Comparison of ENCODE assay signal across 8 mouse cellular contexts in genomic region chr17:79354444-79355270, GRCm38 (mm10). TPM values are rescaled to one million over a fixed set of nuclear protein-coding genes. Genes with fewer than 3 reads are reported as not detected.
DNase-seq lines count a peak whose midpoint lies in the region; ATAC-seq and TF ChIP-seq lines count a peak whose summit lies in the region.

Cdc42ep3 (minus strand) TSS chr17:79355091.

- H3K9me3 ChIP-seq in CH12.LX (replicated peaks; ENCODE audit: low read length) = no peaks in the 10 kb centered on the region
- no peaks in the 10 kb centered on the region for H3K9me3 ChIP-seq in forebrain, embryonic 12.5 days
- no peaks in the 10 kb centered on the region for H3K9me3 ChIP-seq in heart, embryonic 16.5 days (replicated peaks; ENCODE audit: control insufficient read depth, low read length)
- no peaks in the 10 kb centered on the region for H3K9me3 ChIP-seq in neural tube, embryonic 14.5 days (ENCODE audit: control insufficient read depth, low read length)

- WGBS in forebrain, embryonic 12.5 days = under 1% methylated on average over 62 of the region's 74 CpGs
- 1% methylated on average over 67 of the region's 74 CpGs for WGBS in heart, embryonic 16.5 days
- WGBS in neural tube, embryonic 14.5 days = under 1% methylated on average over 70 of the region's 74 CpGs

- peaks cover 10% of the 10 kb centered on the region for H3K27me3 ChIP-seq in CH12.LX (replicated peaks)
- peaks cover 39% of the 10 kb centered on the region for H3K27me3 ChIP-seq in forebrain, embryonic 12.5 days
- no peaks in the 10 kb centered on the region for H3K27me3 ChIP-seq in heart, embryonic 16.5 days (ENCODE audit: control insufficient read depth, insufficient read depth, low read length)
- no peaks in the 10 kb centered on the region for H3K27me3 ChIP-seq in neural tube, embryonic 14.5 days (ENCODE audit: control insufficient read depth, insufficient read depth, low read length)

- peak in 1 of 2 experiments; percentile 25; a peak in 1 of 4 replicates for TF ChIP-seq CTCF in CH12.LX (conservative IDR thresholded peaks at IDR 0.05 in 1 of 2, IDR thresholded peaks at IDR 0.05 in 1 of 2; ENCODE audit: low read depth in 2 of 2, low read length in 2 of 2)

- dilution Hi-C loops in CH12.LX (cut with MboI; ENCODE audit: extremely low pct_ligation_motif_present, extremely low pct_unique_long_range_greater_than_20kb, low sequenced_read_pairs) = no loop called here

- H3K4me3 ChIP-seq in CH12.LX (replicated peaks in 1 of 3; ENCODE audit: low read depth in 2 of 3, low read length in 2 of 3, poor library complexity in 1 of 3) = peak within 1 kb of the TSS; percentile 70 to 72 (median 71)
- H3K4me3 ChIP-seq in forebrain, embryonic 12.5 days (replicated peaks) = peak within 1 kb of the TSS; percentile 69
- H3K4me3 ChIP-seq in heart, embryonic 16.5 days (ENCODE audit: low read length) = peak within 1 kb of the TSS; percentile 73
- peak within 1 kb of the TSS; percentile 79 for H3K4me3 ChIP-seq in neural tube, embryonic 14.5 days (ENCODE audit: low read depth, low read length)

- no peak; the same call in none of the 2 replicates for TF ChIP-seq RAD21 in CH12.LX (IDR thresholded peaks at IDR 0.05; ENCODE audit: low read depth, low read length)

- H3K79me2 ChIP-seq in CH12.LX (replicated peaks; ENCODE audit: control insufficient read depth, extremely low read depth, insufficient read depth, poor library complexity, severe bottlenecking) = no peaks in the 10 kb centered on the region

- peak; percentile 76 for TF ChIP-seq POLR2A in CH12.LX (IDR thresholded peaks at IDR 0.05; ENCODE audit: low read depth, low read length)

- H3K4me1 ChIP-seq in CH12.LX (ENCODE audit: control insufficient read depth in 1 of 2, insufficient read depth in 2 of 2) = peaks cover 0 to 28% of the 10 kb centered on the region in 2 experiments; a peak in 2 of 4 replicates
- peaks cover 22% of the 10 kb centered on the region for H3K4me1 ChIP-seq in forebrain, embryonic 12.5 days
- H3K4me1 ChIP-seq in heart, embryonic 16.5 days (ENCODE audit: control insufficient read depth, insufficient read depth, low read length) = peaks cover 36% of the 10 kb centered on the region
- H3K4me1 ChIP-seq in neural tube, embryonic 14.5 days (ENCODE audit: control insufficient read depth, insufficient read depth, low read length) = peaks cover 18% of the 10 kb centered on the region

- no peak for TF ChIP-seq EP300 in CH12.LX (IDR thresholded peaks at IDR 0.05; ENCODE audit: low read length)

- H3K36me3 ChIP-seq in CH12.LX (replicated peaks in 1 of 2; ENCODE audit: control insufficient read depth in 1 of 2, insufficient read depth in 1 of 2, low read length in 1 of 2) = peaks cover 0 to 22% of the 10 kb centered on the region in 2 experiments
- no peaks in the 10 kb centered on the region for H3K36me3 ChIP-seq in forebrain, embryonic 12.5 days (replicated peaks)
- no peaks in the 10 kb centered on the region for H3K36me3 ChIP-seq in heart, embryonic 16.5 days (ENCODE audit: control insufficient read depth, insufficient read depth)
- no peaks in the 10 kb centered on the region for H3K36me3 ChIP-seq in neural tube, embryonic 14.5 days (ENCODE audit: control insufficient read depth, insufficient read depth, low read length)

- H3K27ac ChIP-seq in CH12.LX (ENCODE audit: insufficient read depth, low read depth) = no peak within 1 kb of the TSS
- H3K27ac ChIP-seq in forebrain, embryonic 12.5 days = peak within 1 kb of the TSS; percentile 82
- peak within 1 kb of the TSS; percentile 91 for H3K27ac ChIP-seq in heart, embryonic 16.5 days (ENCODE audit: low read length)
- peak within 1 kb of the TSS; percentile 95 for H3K27ac ChIP-seq in neural tube, embryonic 14.5 days (ENCODE audit: low read depth, low read length)

- peak within 1 kb of the TSS; percentile 48; the same call in 1 of the 2 replicates for H3K9ac ChIP-seq in CH12.LX (ENCODE audit: insufficient read depth, low read depth)
- peak within 1 kb of the TSS; percentile 72 for H3K9ac ChIP-seq in forebrain, embryonic 12.5 days
- peak within 1 kb of the TSS; percentile 88 for H3K9ac ChIP-seq in heart, embryonic 16.5 days (ENCODE audit: low read length)
- peak within 1 kb of the TSS; percentile 96 for H3K9ac ChIP-seq in neural tube, embryonic 14.5 days (replicated peaks; ENCODE audit: low read depth, low read length)

- H3K4me2 ChIP-seq in CH12.LX (ENCODE audit: insufficient read depth, low read depth, poor library complexity, severe bottlenecking) = peak within 1 kb of the TSS; percentile 88
- peak within 1 kb of the TSS; percentile 90 for H3K4me2 ChIP-seq in forebrain, embryonic 12.5 days
- H3K4me2 ChIP-seq in heart, embryonic 16.5 days (ENCODE audit: low read depth, low read length) = peak within 1 kb of the TSS; percentile 80
- H3K4me2 ChIP-seq in neural tube, embryonic 14.5 days (ENCODE audit: low read depth, low read length) = peak within 1 kb of the TSS; percentile 85

- peak; percentile 86 for ATAC-seq in forebrain, embryonic 12.5 days (ENCODE audit: low FRiP score)
- peak; percentile 87 for ATAC-seq in heart, embryonic 16.5 days (replicated peaks; ENCODE audit: extremely low read depth, insufficient read depth, low FRiP score)
- peak; percentile 88 for ATAC-seq in neural tube, embryonic 14.5 days (ENCODE audit: low read depth)

- peak; percentile 61 for DNase-seq in CH12.LX (ENCODE audit: extremely low read depth)
- peak; percentile 72 for DNase-seq in c-Kit-positive CD71-positive TER-119-positive erythroid progenitor cells, embryonic 14.5 days (ENCODE audit: low spot score)
- peak; percentile 82 to 88 for DNase-seq in kidney, postnatal 25 days
- peak; percentile 80 to 83 for DNase-seq in lung, adult 18-20 months
- peak; percentile 49 for DNase-seq in telencephalon, adult 2 months (ENCODE audit: low read depth, low spot score)

- in situ Hi-C loops in CH12.LX (cut with MboI; ENCODE audit: low pct_ligation_motif_present, low pct_unique_long_range_greater_than_20kb, low sequenced_read_pairs) = loop anchor here (10.0 to 25.0 kb wide), 3 partner anchors 110 to 242 kb away; no protein-coding TSS in a partner anchor

TF ChIP-seq in CH12.LX, 34 proteins besides CTCF, POLR2A, EP300 and RAD21:
- TF ChIP-seq KAT2A (IDR thresholded peaks at IDR 0.05; ENCODE audit: insufficient replicate concordance, low read length) (no peak), MXI1 (IDR thresholded peaks at IDR 0.05; ENCODE audit: low read depth, low read length) (peak; percentile 30; the same call in 1 of the 2 replicates), ZC3H11A (IDR thresholded peaks at IDR 0.05; ENCODE audit: low read depth, low read length) (no peak), SIN3A (IDR thresholded peaks at IDR 0.05; ENCODE audit: low read length) (no peak), NELFE (IDR thresholded peaks at IDR 0.05; ENCODE audit: low read depth, low read length) (peak; percentile 43), ZNF384 (IDR thresholded peaks at IDR 0.05; ENCODE audit: low read depth, low read length) (no peak), MEF2A (IDR thresholded peaks at IDR 0.05; ENCODE audit: borderline replicate concordance, low read depth, low read length) (no peak), NRF1 (IDR thresholded peaks at IDR 0.05; ENCODE audit: low read depth, low read length) (peak; percentile 56), GABPA (IDR thresholded peaks at IDR 0.05; ENCODE audit: insufficient replicate concordance, low read depth, low read length) (no peak), IRF4 (IDR thresholded peaks at IDR 0.05; ENCODE audit: low read depth, low read length) (no peak), ZKSCAN1 (IDR thresholded peaks at IDR 0.05; ENCODE audit: borderline replicate concordance, low read depth, low read length) (no peak), MAX (IDR thresholded peaks at IDR 0.05; ENCODE audit: low read length) (no peak), TCF12 (IDR thresholded peaks at IDR 0.05; ENCODE audit: low read depth, low read length) (peak; percentile 44; the same call in 1 of the 2 replicates), BHLHE40 (IDR thresholded peaks at IDR 0.05; ENCODE audit: low read depth, low read length) (no peak), MAZ (IDR thresholded peaks at IDR 0.05; ENCODE audit: low read depth, low read length) (0 out of 2 replicates have a peak, but pooled peaks have one; percentile 20), SMC3 (IDR thresholded peaks at IDR 0.05; ENCODE audit: low read depth, low read length) (peak; percentile 14; the same call in 1 of the 2 replicates), RCOR1 (conservative IDR thresholded peaks at IDR 0.05; ENCODE audit: low read depth, low read length) (no peak), TBP (conservative IDR thresholded peaks at IDR 0.05; ENCODE audit: low read depth, low read length) (no peak), USF2 (conservative IDR thresholded peaks at IDR 0.05; ENCODE audit: low read depth, low read length) (no peak)

RNA-seq across cellular contexts. Expression of gene Cdc42ep3, which starts in this region (rescaled TPM):
- total RNA-seq in CH12.LX (2012; rRNA removed) (3.9 and 5.5 TPM in 2 replicates), CH12.LX (2014; rRNA removed) (25.6 and 30.8 TPM in 2 replicates)
- 7.6 and 8.2 TPM in 2 replicates for polyA plus RNA-seq in CH12.LX (2012; ENCODE audit: insufficient read length, low read depth)
- polyA plus RNA-seq in forebrain, embryonic 12.5 days (2016; fragmentation: Nextera tagmentation; extraction: Ambion mirVana) = 27.2 and 33.1 TPM in 2 replicates
- 72.3 and 73.7 TPM in 2 replicates for polyA plus RNA-seq in heart, embryonic 16.5 days (2015; fragmentation: Nextera tagmentation; extraction: Ambion mirVana)
- 58.4 and 59.3 TPM in 2 replicates for polyA plus RNA-seq in neural tube, embryonic 14.5 days (2014; fragmentation: Nextera tagmentation; extraction: Ambion mirVana)
